25 mouse cellular contexts compared by ENCODE assay signal in the genomic region with DNA sequence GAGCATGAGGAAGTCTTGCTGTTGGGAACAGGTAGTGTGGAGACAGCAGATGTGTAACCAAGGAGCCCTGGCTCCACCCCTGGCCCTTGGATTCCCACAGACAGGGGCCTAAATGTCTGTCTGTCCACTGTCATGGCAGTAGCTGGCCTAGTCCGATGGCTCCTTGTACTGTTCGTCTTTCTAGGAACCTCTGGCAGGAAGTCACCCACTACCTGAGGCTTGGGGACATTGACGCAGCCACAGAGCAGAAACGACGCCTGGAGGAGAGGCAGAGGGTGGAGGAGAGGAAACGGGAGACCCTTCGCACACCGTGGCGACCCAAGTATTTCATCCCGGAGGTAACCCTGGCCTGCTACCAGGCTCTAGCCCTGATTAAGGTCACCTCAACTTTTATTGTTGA.
DNase-seq lines count a peak whose midpoint lies in the region; ATAC-seq and TF ChIP-seq lines count a peak whose summit lies in the region.
"Had no signal": no experiment of that assay in that cellular context is flagged by ENCODE, and none has a peak within 500 bp of the region (broad histone marks: within the 10 kb centered on the region; RNA-seq: fewer than 3 reads in every experiment).

No protein-coding gene starts in this region.

- WGBS in hindbrain, embryonic 10.5 days = 67% methylated on average over 10 of the region's 10 CpGs
- whole genome bisulfite sequencing in hindbrain, embryonic 16.5 days = 73% methylated on average over 10 of the region's 10 CpGs
- 73% methylated on average over 10 of the region's 10 CpGs for WGBS in midbrain, embryonic 10.5 days
- 76% methylated on average over 10 of the region's 10 CpGs for WGBS in midbrain, postnatal 0 days
- 76% methylated on average over 10 of the region's 10 CpGs for WGBS in thymus, adult 2 months

- intact Hi-C loops in heart, postnatal 25 days (cut with DNase I) = loop anchor here (10.0 kb wide), 1 partner anchor 135 kb away; no protein-coding TSS in a partner anchor

- ATAC-seq in hindbrain, embryonic 16.5 days = no peak
- ATAC-seq in midbrain, postnatal 0 days (ENCODE audit: low FRiP score) = no peak
- ATAC-seq: activated CD4-positive, CD25-positive, alpha-beta regulatory T cell, adult 4 months; forebrain, embryonic 13.5 days; forebrain, embryonic 16.5 days had no signal

- no peaks in the 10 kb centered on the region for H3K36me3 ChIP-seq in hindbrain, embryonic 10.5 days
- H3K36me3 ChIP-seq in hindbrain, embryonic 16.5 days (ENCODE audit: control insufficient read depth, insufficient read depth, low read length) = 0 out of 2 replicates have a peak, but pooled peaks cover 2% of the 10 kb centered on the region
- H3K36me3 ChIP-seq in midbrain, embryonic 10.5 days = no peaks in the 10 kb centered on the region; the same call in 1 of the 2 replicates
- H3K36me3 ChIP-seq in midbrain, postnatal 0 days (ENCODE audit: insufficient read depth, low read length) = peaks cover 4% of the 10 kb centered on the region; the same call in 1 of the 2 replicates
- no peaks in the 10 kb centered on the region for H3K36me3 ChIP-seq in thymus, adult 2 months (ENCODE audit: control insufficient read depth, insufficient read depth, low read length)
- H3K36me3 ChIP-seq: forebrain, embryonic 10.5 days; heart, embryonic 15.5 days; hindbrain, embryonic 12.5 days; hindbrain, embryonic 15.5 days had no signal

- no peak for TF ChIP-seq POLR2A in thymus, adult 2 months (IDR thresholded peaks at IDR 0.05; ENCODE audit: control insufficient read depth, extremely low read depth, insufficient read depth, low read length, poor library complexity)

- no peak for TF ChIP-seq CTCF in midbrain, postnatal 0 days (IDR thresholded peaks at IDR 0.05)
- no peak for TF ChIP-seq CTCF in thymus, adult 2 months (IDR thresholded peaks at IDR 0.05; ENCODE audit: borderline replicate concordance, control insufficient read depth, extremely low read depth, insufficient read depth, low read length, poor library complexity)

- peak; percentile 78 for DNase-seq in heart, adult 11 months
- no peak for DNase-seq in heart, postnatal 25 days (ENCODE audit: low spot score)
- DNase-seq in hindbrain, embryonic 10.5 days (ENCODE audit: low spot score) = no peak
- no peak for DNase-seq in midbrain, embryonic 10.5 days (ENCODE audit: low spot score)
- no peak for DNase-seq in midbrain, postnatal 0 days (ENCODE audit: low spot score)
- no peak for DNase-seq in thymus, adult 2 months
- DNase-seq: adrenal gland, adult 8-10 months; adrenal gland, postnatal 25 days; cerebellum, adult 11-12 months; cerebellum, adult 8-10 months; cerebellum, postnatal 10 days; cerebellum, postnatal 36 days; embryo, embryonic 11 days; gastrocnemius, postnatal 10 days; gastrocnemius, postnatal 36 days; heart, postnatal 10 days; heart, postnatal 4 days had no signal

- no peaks in the 10 kb centered on the region for H3K9me3 ChIP-seq in hindbrain, embryonic 10.5 days
- H3K9me3 ChIP-seq in hindbrain, embryonic 16.5 days (ENCODE audit: control insufficient read depth, low read length) = no peaks in the 10 kb centered on the region
- no peaks in the 10 kb centered on the region for H3K9me3 ChIP-seq in midbrain, embryonic 10.5 days (replicated peaks)
- no peaks in the 10 kb centered on the region for H3K9me3 ChIP-seq in midbrain, postnatal 0 days (ENCODE audit: low read length)
- H3K9me3 ChIP-seq: forebrain, embryonic 10.5 days; forebrain, embryonic 13.5 days; heart, embryonic 15.5 days; hindbrain, embryonic 12.5 days; hindbrain, embryonic 15.5 days had no signal

- no peak overlapping the region for H3K4me3 ChIP-seq in hindbrain, embryonic 10.5 days
- H3K4me3 ChIP-seq in hindbrain, embryonic 16.5 days (ENCODE audit: low read length) = no peak overlapping the region
- H3K4me3 ChIP-seq in midbrain, embryonic 10.5 days = no peak overlapping the region
- no peak overlapping the region for H3K4me3 ChIP-seq in midbrain, postnatal 0 days (ENCODE audit: low read depth, low read length)
- no peak overlapping the region for H3K4me3 ChIP-seq in thymus, adult 2 months (ENCODE audit: control insufficient read depth, insufficient read depth, low read length)
- H3K4me3 ChIP-seq: forebrain, embryonic 10.5 days; forebrain, embryonic 13.5 days; heart, embryonic 15.5 days; hindbrain, embryonic 12.5 days; hindbrain, embryonic 15.5 days had no signal

- H3K4me2 ChIP-seq in hindbrain, embryonic 16.5 days (ENCODE audit: low read length) = no peak overlapping the region
- H3K4me2 ChIP-seq in midbrain, postnatal 0 days (ENCODE audit: low read depth, low read length, poor library complexity, severe bottlenecking) = no peak overlapping the region
- H3K4me2 ChIP-seq: forebrain, embryonic 13.5 days; heart, embryonic 15.5 days; hindbrain, embryonic 12.5 days; hindbrain, embryonic 15.5 days had no signal

- H3K4me1 ChIP-seq in hindbrain, embryonic 10.5 days (replicated peaks) = peaks cover 31% of the 10 kb centered on the region
- H3K4me1 ChIP-seq in hindbrain, embryonic 16.5 days (ENCODE audit: control insufficient read depth, insufficient read depth, low read depth, low read length) = no peaks in the 10 kb centered on the region
- H3K4me1 ChIP-seq in midbrain, embryonic 10.5 days = peaks cover 19% of the 10 kb centered on the region
- no peaks in the 10 kb centered on the region for H3K4me1 ChIP-seq in midbrain, postnatal 0 days (ENCODE audit: insufficient read depth, low read length)
- H3K4me1 ChIP-seq in thymus, adult 2 months (replicated peaks; ENCODE audit: control insufficient read depth, insufficient read depth, low read length) = no peaks in the 10 kb centered on the region
- H3K4me1 ChIP-seq: heart, embryonic 15.5 days; hindbrain, embryonic 15.5 days had no signal

- no peak overlapping the region for H3K9ac ChIP-seq in hindbrain, embryonic 16.5 days (ENCODE audit: low read depth, low read length)
- no peak overlapping the region for H3K9ac ChIP-seq in midbrain, postnatal 0 days (replicated peaks; ENCODE audit: low read length, poor library complexity, severe bottlenecking)
- H3K9ac ChIP-seq: forebrain, embryonic 13.5 days; heart, embryonic 15.5 days; hindbrain, embryonic 12.5 days; hindbrain, embryonic 15.5 days had no signal

- H3K27ac ChIP-seq in hindbrain, embryonic 10.5 days = peak overlapping the region; percentile 25; the same call in 1 of the 2 replicates
- no peak overlapping the region for H3K27ac ChIP-seq in hindbrain, embryonic 16.5 days (ENCODE audit: low read depth, low read length)
- H3K27ac ChIP-seq in midbrain, embryonic 10.5 days (replicated peaks) = 0 out of 2 replicates have a peak overlapping the region, but pooled peaks have one; percentile 42
- H3K27ac ChIP-seq in midbrain, postnatal 0 days (ENCODE audit: low read depth, low read length) = no peak overlapping the region
- no peak overlapping the region for H3K27ac ChIP-seq in thymus, adult 2 months (ENCODE audit: control insufficient read depth, insufficient read depth, low read length)
- H3K27ac ChIP-seq: forebrain, embryonic 13.5 days; heart, embryonic 15.5 days; hindbrain, embryonic 12.5 days; hindbrain, embryonic 15.5 days had no signal

- no peaks in the 10 kb centered on the region for H3K27me3 ChIP-seq in hindbrain, embryonic 10.5 days (ENCODE audit: insufficient read depth, poor library complexity, severe bottlenecking)
- no peaks in the 10 kb centered on the region for H3K27me3 ChIP-seq in hindbrain, embryonic 16.5 days (replicated peaks; ENCODE audit: control insufficient read depth, insufficient read depth, low read length)
- H3K27me3 ChIP-seq in midbrain, embryonic 10.5 days (ENCODE audit: low read depth, poor library complexity, severe bottlenecking) = no peaks in the 10 kb centered on the region
- H3K27me3 ChIP-seq in midbrain, postnatal 0 days (ENCODE audit: insufficient read depth, low read length) = no peaks in the 10 kb centered on the region
- no peaks in the 10 kb centered on the region for H3K27me3 ChIP-seq in thymus, adult 2 months (ENCODE audit: control insufficient read depth, insufficient read depth, low read length)
- H3K27me3 ChIP-seq: forebrain, embryonic 13.5 days; heart, embryonic 15.5 days; hindbrain, embryonic 12.5 days; hindbrain, embryonic 15.5 days had no signal

Comparison
In these comparisons a context has a peak if more than half of its experiments do, and no peak if none do; other contexts are left out.
1. H3K27ac ChIP-seq: peak in hindbrain, embryonic 10.5 days (single experiment) and midbrain, embryonic 10.5 days (single experiment); none in hindbrain, embryonic 16.5 days (single experiment), midbrain, postnatal 0 days (single experiment) and thymus, adult 2 months (single experiment).